Mouse (Mus musculus): ENCODE data around the gene Trim13.

Gene Trim13

DNA sequence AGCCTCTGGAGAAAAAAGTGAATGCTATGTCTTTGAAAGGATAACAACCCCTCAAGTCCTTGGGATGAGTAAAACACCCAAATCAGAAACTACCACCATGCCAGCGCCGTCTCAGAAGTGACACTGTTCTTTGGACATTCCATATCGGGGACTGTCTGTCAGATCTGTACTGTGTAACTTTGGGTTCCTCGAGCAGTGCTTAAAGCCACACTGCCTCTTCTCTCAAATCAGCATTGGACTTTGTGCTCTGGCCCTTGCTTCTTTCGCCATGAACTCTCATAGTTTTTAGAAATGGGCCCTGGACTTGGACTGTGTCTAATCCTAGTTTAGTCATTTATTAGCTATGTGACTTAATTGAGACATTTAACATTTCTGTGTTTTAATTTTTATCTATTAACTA is 13.7 kb downstream of the Trim13 start:
- in situ Hi-C loops (cut with MboI; ENCODE audit: low sequenced_read_pairs), result no loop called here

DNA sequence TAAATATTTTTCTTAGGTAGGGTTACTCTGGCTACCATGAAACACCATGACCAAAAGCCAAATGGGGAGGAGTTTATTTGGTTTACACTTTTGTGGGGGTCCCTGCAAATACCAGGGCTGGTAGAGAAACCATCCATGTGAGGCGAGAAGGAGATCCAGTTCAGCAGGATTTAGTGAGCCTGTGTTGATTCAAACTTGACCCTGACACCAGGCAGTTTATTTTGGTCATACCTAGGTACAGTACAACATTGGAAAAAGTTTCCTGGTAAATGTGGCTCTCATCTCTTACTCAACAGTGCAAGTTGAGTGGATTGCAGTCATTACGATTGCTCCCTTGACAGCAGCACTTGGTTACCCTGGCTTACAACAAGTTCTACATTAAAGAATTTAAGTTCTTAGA is 15.3 kb downstream of the Trim13 start:
- in situ Hi-C loops (cut with MboI; ENCODE audit: low sequenced_read_pairs), result no loop called here

DNA sequence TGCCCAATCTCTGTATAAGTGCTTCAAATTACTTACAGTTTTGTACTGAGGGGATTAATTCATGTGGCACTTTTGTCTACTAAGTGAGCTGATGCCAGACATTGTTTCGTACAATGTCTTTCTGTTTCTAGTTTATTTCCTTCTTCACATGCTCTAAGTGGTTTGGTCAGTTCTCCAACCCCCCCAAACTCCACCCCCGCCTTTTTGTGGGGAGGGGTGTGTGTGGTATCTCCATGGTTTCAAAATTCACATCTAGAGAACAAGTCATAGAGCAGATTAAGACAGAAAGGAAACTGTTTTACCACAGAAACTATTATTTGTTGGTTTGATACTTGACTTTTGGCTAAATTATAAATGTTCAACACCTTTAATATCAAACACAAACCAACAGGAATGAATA is 22.3 kb downstream of the Trim13 start:
- in situ Hi-C loops (cut with MboI; ENCODE audit: low sequenced_read_pairs), result no loop called here

DNA sequence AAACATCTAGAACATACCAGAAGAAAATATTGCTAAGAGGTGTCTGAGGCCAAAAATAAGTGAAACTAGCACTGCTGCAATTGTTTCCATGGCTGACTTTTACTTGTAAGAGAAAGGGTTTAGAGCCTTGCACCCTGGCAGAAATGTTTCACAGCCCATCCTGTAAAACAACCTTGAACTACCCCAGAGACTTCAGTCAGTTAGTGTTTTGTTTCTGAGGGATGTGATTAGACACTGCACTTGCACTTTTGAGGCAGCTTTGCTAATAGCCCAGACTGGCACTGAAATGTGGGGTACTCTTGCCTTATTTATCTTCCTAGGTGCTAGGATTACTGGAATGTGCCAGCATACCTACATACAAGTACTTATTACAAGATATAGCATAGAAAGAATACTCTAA is 37.9 kb downstream of the Trim13 start:
- in situ Hi-C loops (cut with MboI; ENCODE audit: low sequenced_read_pairs), result no loop called here

DNA sequence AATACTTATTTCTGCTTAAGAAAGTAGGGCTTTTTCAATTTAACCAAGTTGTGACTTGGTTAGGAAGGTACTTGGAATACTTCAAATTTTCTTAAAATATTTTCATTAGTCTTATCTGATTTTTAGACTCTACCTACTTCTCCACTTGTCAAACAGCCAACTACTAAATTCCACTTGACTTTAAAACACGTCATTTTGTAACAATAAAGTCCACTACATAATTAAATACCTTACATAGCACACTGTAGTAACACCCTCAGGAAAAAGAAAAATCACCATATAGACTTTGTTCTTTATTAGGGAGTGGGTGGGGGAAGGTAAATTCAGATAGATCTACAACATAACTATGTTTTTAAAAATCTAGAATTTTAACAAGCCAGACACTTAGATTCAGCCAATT is 44.6 kb downstream of the Trim13 start:
- in situ Hi-C loops (cut with MboI; ENCODE audit: low sequenced_read_pairs), result no loop called here

DNA sequence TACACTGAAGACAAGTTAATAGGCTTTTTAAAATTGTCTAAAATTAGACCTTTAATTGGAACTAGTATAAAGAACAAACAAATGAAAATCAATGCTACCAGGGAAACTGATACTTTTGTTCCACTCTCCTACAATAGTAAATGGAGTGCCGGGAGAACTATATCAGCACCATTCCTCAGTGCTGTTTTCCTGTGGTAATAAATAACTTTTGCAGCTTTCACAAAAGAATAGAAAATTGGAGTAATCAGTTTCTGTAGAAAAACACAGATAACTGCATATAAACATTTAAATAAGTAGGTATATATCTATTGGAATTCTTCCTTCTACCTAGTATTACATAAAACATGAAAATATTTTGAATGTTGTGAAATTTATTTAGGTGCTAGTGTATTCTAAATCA is 47.5 kb downstream of the Trim13 start:
- in situ Hi-C loops (cut with MboI; ENCODE audit: low sequenced_read_pairs), result no loop called here

DNA sequence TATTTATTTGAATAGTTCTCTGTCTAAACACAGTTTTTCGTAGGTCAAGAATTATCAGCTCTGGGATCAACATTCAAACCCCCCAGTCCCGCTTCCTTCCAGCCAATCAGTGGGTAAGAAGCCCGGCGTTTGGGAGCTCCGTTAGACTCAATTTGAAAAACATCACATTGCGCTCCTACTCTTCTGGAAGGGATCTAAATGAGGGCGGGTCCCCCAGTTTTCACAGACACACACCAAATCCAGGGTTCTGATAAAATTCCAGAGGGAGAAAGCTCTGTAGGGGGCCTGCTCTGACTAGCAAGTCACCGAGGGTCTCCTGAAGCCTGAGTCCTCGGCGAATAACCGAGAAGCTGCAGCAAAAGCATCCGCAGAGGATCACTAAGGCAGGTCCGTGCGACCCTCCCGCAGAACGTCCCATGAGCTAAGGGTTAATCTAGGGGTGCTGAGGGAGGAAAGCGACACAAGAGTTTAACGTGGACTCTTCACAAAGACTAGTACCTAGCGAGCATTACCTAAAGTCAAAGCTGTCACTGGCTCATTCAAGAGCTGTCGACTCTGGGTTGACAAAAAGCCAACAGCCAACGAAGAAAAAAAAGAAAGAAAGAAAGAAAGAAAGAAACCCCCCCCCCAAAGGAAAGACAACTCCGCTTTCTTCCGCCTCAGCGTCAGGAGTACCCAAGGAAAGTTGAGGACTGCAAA is 49.3 kb downstream of the Trim13 start:
- in situ Hi-C loops (cut with MboI; ENCODE audit: low sequenced_read_pairs), result no loop called here

DNA sequence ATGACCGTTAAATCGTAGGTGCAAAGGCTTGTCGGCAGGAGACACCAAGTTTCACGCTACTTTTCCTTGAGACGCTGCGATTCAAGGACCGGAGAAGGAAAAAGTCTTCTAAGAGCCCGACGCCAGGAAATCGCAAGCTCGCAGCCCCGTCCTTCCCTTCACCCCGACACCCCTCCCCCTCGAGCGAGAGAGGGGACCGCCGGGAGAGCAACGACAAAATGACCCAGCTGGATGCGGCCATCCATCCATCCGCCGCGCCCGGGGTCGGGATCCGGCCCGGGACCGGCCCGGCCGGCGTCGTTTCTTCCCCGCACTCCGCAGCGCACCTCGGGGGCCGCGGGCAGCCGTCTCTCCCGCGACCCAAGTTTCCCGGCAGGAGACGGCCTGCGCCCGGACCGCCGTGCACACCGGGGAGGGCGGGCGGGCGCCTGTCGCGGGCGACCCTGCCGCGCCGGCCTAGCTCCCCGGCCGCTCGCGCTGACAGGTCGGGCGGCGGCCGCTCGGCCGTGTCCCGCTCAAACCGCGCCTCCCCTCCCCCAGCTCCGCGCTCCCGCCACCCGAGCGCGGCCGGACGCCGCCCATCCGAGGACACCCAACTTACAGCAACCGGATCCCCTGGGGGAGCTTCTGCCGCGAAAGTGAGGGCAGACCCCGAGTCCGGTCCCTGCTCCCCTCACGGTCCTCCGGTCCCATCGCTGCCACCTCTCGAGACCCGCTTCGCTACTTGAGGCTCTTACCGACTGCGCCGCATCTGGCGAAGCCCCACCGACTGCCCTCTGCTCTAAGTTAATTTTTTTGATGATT is 50.0 kb downstream of the Trim13 start:
- in situ Hi-C loops (cut with MboI; ENCODE audit: low sequenced_read_pairs), result no loop called here

DNA sequence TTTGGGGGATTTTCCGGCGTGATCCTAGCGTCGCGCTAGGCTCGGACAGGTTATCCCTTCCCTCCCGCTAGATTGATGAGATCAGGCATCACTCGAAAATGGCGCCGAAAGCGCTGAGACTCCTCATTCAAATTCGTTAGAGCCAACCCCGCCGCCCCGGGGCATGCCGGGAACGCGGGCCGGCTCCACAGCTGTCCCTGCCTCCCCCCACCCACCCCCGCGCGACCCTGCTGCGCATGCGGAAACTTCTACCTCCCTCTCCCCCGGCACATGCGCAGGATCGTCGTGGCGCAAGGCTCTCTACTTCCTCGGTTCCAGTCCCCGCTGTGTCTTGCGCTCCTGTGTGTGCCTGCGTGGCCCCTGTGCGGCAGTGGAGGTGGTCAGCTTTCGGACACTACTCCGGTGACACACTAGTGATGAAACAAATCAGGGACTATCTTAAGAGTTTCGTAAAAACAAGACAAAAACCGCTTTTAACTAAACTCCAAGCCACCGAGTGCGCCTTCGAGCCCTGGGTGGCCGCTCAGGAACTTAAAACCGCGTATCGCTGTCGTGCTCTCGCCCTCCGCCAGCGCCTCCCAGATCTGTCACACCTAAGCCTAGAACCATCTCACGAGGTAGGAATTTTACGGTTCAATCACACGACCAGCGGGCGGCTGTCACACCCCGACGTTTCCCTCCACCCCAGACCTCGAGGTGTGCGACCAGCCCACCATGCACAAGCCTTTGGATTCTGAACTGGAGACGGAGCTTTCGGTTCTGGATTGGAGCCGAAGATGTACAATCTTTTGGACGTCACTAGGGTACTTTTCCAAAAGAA is 50.8 kb downstream of the Trim13 start:
- in situ Hi-C loops (cut with MboI; ENCODE audit: low sequenced_read_pairs), result no loop called here

DNA sequence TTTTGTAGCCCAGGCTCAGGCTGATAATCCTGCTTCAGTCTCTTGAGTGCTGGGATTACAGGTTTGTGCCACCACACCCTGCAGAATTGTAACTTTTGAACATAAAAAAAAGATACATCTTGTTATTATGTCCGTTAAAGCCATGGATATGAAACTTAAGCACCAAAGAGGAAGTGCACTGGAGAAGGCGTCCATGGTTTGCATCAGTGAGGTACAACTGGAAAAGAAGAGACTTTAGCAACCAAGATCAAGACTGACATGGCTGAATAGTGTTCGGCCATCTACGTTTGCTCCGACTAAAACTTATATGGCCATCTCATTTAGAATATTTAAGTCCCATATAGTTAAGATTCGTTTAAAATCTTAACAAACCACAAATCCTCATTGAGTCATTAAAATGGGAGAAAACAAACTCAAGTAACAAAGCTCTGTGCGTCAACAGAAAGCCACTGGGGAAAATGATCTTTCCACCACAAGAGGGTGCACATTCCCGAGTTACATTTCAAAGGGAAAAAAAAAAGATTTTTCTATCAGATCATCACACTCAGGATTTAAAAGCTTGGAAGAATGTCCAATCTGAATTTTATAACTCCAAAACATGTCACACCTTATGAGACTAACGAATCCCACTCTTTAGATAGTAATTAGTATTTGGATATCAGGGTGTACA is 52.4 kb downstream of the Trim13 start:
- in situ Hi-C loops (cut with MboI; ENCODE audit: low sequenced_read_pairs), result no loop called here
